Mouse (Mus musculus): ENCODE measurements around the gene Dmrtc2.

DNA sequence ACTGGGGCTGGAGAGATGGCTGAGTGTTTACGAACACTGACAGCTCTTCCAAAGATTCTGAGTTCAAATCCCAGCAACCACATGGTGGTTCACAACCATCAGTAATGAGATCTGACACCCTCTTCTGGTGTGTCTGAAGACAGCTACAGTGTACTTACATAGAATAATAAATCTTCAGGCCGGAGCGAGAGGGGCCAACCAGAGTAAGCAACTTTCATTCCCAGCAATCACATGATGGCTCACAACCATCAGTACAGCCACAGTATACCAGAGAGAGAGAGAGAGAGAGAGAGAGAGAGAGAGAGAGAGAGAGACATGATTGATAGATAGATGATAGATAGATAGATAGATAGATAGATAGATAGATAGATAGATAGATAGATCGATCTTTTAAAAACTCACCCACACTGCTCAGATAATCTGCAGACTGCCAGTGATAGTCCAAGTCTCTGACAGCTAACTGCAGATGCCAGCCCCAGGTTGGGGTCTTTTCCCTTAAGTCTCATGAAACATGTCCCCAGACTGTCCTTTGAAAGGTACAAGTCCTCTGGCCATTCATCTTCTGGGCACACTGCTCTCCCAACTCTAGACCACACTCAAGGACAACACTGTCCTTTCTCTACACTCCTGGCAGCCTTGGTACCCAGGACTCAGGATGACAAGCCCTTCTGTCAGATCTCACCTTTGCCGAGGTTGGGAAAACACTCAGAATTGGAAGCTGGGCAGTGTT is 18.1 kb upstream of the Dmrtc2 start:
- TF ChIP-seq CTCF (IDR thresholded peaks at IDR 0.05 in 2 of 3, conservative IDR thresholded peaks at IDR 0.05 in 1 of 3; ENCODE audit: control insufficient read depth in 1 of 3, insufficient read depth in 1 of 3, low read depth in 2 of 3, low read length in 3 of 3, poor library complexity in 1 of 3, severe bottlenecking in 1 of 3) (no peak), POLR2A (IDR thresholded peaks at IDR 0.05; ENCODE audit: control insufficient read depth in 1 of 2, insufficient read depth in 1 of 2, low read depth in 1 of 2, low read length in 2 of 2, poor library complexity in 1 of 2) (no peak), EP300 (IDR thresholded peaks at IDR 0.05; ENCODE audit: low read depth in 1 of 2, low read length in 2 of 2) (no peak), POLR2AphosphoS2 (IDR thresholded peaks at IDR 0.05; ENCODE audit: low read length) (no peak), MAX (IDR thresholded peaks at IDR 0.05; ENCODE audit: low read length) (no peak), CHD2 (IDR thresholded peaks at IDR 0.05; ENCODE audit: low read length) (no peak), GABPA (IDR thresholded peaks at IDR 0.05; ENCODE audit: low read depth, low read length) (no peak), RCOR1 (IDR thresholded peaks at IDR 0.05; ENCODE audit: low read depth, low read length) (no peak)

All from MEL (cell line).